Mouse (Mus musculus) lung, postnatal 10 days (tissue): ENCODE data around the gene Map2k5.

ENCODE experiments used
- DNase-seq: peaks from one replicate; pipeline ENCODE4 v3.0.0; 2021

Gene Map2k5

DNA sequence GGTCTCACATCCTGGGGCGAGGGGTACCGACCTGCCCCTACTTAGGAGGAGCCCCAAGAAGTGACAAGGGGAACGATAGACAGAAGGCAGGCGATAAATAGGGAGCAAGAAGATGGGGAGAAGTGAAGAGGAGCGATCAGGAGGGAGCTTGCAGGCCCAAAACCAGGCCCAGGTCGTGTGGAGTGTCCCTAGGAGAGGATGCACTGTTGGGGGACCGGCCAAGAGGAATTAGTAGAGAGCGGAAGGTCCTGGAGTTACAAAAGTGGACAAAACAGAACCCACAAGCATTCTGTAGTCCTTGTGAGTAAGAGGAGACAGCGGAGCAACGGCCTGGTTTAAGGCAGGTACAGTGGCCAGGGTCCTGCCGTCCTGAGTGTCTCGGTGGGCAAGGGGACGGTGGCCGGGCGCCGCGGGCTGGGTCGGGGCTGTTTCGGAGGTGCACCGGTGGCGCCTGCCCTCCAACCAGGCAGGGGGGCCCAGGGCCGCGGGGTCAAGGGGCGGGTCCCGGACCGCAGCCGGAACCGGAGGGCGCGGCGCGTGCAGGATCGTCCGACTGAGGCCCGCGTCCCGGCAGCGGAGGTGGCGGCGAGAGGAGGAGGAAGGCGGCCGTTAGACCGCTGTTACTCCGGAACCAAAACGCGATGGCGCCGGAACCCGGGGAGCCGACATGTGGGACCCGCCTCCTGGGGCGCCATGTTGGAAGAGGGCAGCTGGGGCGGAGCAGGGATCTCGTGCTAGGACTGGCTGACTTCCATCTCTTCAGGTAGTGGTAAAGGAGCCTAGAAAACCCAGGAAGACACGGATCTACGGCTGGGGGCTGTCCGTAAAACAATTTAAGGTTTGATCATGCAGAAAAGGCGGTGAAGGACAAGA lies at the start of gene Map2k5:
Gene Map2k5, minus strand, starts transcription at position 633 of the 873 bp plus-strand sequence.
- DNase-seq: peak; percentile 95

DNA sequence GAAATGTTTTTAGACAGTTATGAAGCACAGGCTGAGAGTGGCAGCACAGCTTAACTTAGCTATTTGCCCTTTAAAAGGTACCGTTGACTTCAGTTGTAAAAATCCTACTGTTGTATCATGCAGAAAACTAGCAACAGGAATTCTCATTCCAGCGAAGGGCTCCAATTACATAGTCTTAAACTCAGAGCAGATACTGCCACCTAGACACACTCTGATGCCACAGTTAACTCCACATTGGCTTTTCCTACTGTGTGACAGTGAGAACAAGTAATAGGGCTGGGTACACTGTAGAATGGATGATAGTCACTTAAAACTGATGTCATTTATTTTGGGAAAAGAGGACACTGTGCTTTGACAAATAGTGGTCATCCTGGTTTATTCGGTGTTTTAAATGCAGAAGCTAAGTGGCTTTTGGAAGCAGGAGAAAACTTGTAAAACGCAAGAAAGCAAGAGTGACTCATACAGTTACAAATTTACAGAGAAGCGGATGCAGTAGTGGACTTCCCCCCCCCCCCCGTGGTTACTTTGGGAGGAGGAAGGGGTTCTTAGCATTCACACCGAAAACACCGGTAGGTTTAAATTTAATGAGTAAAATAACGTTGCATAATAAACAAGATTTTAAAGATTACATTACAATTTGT lies 43.5 kb upstream of the Map2k5 start:
- DNase-seq: no peak

DNA sequence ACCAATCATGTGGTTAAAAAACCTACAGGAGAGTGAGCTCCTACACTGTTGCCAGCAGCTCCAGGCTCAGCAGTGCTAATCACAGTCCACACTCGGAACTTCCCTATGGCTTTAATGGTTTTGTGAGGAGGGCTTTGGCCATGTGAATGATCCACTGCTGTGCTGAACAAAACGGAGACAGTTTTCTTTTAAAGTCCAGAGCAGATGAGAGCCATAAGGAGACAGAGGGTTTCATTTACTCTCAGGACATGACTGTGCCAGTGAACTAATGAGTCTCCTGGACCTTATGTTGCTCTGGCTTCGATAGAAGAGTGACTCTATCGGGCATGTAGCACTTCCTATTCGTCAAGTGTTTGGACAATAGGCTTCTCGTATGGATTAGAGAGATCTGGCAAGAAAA lies 42.7 kb upstream of the Map2k5 start:
- DNase-seq: no peak

DNA sequence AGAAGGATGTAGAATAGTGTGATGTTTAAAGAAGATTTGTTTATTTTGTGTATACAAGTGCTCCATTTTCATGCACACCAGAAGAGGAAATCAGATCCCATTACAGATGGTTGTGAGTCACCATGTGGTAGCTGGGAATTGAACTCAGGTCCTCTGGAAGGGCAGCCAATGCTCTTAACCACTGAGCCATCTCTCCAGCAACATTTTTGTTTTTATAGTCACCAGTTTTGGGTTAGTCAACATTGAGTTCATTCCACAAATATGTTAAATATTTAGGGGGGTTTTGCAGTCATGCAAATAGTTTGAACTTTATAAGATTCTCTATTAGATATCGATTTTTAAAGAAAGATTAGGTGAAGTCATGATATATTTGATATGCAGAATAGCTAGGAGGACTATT lies 22.5 kb upstream of the Map2k5 start:
- no peak for DNase-seq

DNA sequence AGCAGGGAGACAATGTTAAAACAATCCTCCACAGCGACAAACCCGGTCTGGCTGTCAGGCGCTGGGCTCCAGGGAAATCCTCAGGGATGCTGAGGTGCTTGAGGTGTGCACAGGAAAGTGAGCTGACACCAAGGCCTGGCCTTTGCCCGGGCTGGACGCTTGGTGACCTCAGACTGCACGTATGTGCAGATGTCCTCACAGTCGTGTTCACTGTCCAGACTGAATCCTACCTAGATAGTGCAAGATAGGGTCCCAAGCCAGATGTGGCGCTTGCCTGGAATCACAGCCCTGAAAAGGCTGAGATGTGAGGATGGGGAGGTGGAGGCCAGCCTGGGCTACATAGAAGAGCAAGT lies 21.7 kb upstream of the Map2k5 start:
- no peak for DNase-seq

DNA sequence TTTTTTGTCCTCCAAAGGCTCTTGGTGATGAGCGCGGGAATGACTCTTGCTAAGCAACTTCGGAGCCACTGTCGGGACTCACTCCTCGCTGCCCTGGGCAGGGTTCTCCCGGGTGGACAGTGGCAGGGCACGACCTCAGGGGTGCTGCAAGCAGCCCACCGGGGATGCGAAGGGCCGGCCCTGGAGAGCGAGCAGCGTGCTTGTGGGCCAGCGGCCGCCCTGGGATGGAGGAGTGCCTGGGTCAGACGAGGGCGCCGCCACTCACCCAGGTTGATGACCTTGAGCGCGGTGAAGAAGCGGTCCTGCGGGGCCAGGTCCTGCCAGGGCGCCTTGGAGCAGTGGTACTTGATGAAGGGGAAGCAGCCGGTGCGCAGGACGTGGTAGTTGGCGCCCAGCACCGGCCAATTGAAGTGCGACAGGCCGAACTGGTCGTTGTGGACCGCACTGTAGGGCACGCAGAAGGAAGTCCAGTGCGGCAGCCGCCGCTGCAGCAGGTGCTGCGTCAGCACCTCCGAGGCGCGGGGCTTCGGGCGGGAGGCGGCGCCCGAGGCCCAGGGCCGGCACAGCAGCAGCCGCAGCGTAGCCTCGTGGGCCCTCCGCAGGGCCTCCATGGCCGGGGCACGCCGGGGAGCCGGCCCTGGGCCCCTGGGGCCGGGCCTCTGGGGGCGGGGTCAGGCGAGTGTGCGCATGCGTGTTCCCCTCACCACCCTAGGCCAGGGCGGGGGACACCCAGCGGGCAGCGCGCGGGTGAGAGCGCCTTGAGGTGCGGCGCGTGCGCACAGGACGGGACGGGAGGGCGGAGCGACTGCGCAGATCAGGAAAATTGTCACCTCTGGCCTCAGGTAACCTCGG lies 21.1 kb upstream of the Map2k5 start, which contains the start of gene 2300009A05Rik:
Gene 2300009A05Rik, minus strand, starts transcription at position 636 of the 852 bp plus-strand sequence.
- DNase-seq: peak; percentile 96

DNA sequence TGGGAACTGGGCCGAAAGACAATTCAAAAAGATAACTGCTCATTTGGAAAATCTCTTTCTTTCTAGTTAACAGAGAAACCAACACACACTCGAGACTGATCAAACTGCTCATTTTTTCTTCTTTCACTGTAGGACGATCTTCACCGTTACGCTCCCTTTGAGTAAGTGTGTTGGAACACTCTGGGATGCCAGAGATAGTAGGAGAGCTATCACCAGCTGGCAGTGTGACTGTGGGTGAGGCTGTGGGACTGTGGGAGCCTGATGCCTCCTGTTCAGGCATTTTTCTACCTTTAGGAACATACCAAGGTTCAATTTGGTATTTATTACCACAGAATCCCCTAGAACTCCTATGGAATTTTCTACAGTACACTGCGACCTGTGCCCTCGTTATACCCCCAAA lies 17.9 kb upstream of the Map2k5 start:
- DNase-seq: no peak

DNA sequence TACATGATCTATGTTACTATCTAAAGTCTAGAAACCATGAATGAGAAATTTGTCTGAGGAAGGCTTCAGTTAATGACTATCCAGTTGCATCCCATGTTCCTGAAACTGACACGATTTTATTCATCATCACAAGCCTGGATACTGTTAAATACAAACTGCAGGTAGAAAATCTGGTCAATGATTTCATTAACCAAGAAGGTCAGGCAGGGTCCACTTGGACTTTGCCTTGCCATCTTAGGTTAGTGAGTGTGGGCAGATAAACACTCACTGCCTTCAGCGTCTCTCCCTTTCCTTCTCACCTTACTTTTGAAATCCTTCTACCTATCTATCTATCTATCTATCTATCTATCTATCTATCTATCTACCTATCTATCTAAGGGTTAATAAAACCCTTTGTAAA lies 13.6 kb upstream of the Map2k5 start:
- DNase-seq: no peak

DNA sequence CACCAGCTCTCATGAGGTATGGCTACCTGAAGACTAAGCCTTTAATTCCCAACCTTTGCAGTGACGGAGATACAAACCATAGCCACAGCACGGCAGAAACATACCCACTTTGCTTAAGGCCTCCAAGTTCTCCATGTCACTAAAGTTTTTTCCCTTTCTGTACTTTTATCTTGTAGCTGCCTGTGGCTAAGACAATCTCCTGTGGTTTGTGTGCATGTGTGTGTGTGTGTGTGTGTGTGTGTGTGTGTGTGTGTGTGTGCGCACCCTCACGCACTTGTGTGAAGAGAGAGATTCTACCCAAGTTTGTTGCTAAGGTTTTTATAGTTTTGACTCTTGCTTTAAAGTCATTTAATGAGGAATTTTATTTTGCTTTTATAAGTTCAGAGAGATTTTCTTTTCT lies 5.1 kb upstream of the Map2k5 start:
- DNase-seq: no peak

DNA sequence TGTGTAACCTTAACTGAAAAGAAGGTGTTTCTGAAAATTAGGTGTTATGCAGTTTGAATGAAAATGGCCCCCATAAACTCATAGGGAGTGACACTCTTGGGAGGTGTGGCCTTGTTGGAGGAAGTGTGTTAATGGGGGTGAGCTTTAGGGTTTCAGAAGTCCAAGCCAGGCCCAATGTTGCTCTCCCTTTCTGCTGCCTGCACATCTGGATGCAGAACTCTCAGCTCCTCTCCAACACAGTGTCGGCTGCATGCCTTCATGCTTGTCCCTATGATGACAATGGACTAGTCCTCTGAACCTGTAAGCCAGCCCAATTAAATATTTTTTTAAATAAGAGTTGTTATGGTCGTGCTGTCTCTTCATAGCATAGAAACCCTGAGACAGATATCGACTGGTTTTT lies 2.6 kb upstream of the Map2k5 start:
- DNase-seq: no peak

DNA sequence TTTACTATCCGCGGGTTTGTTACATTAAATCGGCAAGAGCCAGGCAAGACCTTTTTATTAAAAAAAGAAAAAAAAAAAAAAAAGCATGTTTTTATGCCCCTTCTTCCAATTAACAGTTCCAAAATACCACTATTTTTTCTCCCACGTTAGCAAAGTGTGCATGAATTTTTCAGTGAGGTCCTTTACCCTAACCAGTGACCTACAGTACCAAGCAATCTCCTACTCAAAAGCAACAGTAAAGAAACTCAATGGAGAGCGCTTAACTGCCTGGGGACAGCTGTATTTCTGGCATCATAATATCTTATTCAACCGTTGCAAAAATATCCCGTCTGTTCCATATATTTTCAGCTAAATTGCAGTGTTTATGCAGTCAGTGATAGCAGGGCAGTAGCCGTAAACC lies 472 bp upstream of the Map2k5 start:
- no peak for DNase-seq

DNA sequence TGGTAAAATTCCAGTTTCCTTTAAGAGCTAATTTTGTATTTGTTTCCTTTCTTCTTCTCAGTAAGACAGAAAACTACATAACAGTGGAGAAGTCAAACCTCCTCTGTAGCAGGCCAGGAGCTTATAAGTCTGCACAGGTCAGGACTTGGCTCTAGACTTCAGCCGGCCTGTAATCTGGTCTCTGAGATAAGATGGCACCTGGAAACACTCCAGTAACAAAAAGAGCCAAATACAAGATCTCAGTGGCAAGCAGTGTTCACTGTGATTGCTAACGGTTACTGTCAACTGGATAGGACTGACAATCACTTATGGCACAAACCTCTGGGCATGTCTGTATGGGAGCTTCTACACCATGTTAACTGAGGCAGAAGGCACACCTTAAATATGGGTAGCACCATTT lies 4.4 kb downstream of the Map2k5 start:
- no peak for DNase-seq

DNA sequence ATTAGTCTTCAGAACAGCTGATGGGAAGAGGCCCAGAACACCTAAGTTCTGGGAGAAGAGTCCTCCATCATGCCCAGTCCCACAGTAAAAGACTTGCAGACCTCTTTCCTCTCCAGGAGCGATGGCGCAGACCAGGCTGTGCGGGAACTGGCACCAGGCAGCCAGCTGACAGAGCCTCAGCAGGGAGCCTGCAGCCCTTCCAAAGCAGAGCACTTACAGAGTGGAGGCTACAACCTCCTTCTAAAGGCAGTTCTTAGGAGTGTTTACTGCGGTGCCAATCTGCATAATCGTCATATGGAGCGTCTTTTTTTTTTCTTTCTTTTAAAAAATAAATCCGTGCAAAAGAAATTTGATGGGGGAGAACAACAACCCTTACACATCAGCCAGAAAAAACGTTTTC lies 5.2 kb downstream of the Map2k5 start:
- DNase-seq: no peak

DNA sequence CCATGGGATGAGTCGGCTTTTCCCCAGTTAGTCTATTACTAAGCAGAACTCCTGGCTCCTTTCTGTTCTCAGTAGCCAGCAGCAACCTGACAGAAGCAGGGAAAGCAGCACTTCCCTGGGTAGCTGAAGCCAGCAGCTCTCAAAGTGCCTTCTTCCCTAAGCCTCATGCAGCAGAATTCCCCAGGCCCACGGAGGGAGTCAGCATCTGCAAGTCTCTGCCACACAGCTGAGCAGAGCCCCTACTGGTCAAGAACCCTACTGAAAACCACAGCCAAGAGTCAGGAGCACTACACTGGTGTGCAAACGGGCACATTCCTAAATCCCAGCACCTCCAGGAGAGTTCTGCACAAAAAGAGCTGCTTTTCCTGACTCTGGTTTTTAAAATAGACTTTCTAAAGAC lies 17.3 kb downstream of the Map2k5 start:
- DNase-seq: no peak

DNA sequence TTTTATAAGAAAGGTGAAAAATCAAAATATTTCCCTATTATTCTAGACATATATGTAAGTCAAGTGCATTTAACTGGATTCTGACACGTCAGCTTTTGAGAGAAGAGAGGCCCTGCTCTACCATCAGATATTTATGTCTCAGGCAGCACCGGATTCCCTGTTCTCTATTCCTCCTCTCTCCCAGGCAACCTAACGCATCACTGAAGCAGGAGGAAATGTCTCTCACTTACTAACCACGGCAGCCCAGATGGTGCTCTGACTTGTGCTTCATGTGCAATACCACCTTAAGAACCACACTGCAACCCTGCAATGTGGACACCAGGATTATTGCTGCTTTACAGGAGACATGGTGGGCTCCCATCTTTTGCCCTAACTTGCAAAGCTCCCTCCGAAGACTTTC lies 18.7 kb downstream of the Map2k5 start:
- no peak for DNase-seq

DNA sequence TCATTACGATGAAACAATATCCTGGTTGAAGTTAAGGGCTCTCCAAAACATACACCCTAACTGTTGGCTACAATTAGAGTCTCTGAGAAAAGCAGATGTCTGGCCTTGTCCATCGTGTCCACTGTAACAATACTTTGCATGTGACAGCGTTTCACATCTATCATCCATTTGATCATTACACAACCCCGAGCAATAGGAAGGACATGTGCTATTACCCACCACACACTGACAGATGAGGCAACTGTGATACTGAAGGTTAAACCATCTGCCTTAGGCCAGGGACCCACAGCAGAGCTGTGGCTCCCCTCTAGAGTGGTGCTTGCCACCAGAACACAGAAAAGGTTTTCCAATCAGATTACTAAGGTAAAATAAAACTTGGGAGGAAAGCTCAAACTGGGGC lies 21.0 kb downstream of the Map2k5 start:
- no peak for DNase-seq

DNA sequence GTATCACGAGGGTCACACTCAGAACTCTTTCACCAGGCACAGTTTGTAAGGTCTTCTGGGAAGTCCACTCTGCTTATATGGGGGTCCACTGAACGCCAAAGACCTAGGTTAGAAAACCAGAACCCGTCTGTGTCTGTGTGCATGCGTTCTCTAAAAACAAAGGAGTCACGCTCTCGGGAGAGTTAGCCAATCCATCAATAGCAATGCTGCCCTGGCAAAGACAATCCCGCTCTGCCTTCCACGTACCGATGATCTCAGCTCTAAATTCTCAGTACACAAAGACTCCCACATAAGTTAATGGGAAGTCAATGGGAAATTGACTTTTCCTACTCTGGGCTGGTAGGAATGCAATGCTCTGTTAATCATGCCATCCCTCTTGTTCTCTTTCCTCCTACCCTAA lies 21.4 kb downstream of the Map2k5 start:
- no peak for DNase-seq

DNA sequence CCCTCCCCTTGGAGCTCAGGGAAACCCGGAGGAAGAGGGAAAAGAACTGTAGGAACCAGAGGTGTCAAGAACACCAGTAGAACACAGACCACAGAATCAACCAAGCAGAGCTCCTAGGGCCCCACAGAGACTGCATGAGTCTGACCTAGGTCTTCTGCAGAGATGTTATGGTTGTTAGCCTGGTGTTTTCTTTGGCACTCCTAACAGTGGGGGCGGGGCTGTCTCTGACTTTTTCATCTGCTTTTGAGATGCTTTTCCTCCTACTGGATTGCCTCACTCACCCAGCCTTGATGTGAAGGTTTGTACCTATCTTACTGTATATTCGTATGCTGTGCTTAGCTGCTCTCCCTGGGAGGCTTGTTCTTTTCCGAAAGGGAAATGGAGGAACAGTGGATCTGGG lies 23.5 kb downstream of the Map2k5 start:
- DNase-seq: peak; percentile 23

DNA sequence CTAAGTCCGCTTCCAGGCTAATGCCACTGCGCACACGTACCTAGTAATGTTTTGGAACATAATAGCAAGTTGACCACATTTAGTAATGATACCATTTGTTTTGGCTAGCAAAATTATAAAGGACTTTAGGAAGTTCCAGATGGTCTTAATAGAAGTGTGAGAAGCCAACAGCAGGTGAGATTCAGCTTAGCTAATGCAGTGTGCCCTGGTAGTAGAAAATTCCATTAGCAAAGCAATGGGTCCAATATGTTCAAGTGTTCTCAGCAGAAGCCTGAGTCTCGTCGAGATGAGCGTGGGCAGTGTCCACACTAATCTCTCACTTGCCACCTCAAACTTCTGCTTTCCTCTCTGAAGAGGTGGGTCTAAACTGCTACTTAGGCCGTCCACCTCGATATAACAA lies 27.7 kb downstream of the Map2k5 start:
- no peak for DNase-seq

DNA sequence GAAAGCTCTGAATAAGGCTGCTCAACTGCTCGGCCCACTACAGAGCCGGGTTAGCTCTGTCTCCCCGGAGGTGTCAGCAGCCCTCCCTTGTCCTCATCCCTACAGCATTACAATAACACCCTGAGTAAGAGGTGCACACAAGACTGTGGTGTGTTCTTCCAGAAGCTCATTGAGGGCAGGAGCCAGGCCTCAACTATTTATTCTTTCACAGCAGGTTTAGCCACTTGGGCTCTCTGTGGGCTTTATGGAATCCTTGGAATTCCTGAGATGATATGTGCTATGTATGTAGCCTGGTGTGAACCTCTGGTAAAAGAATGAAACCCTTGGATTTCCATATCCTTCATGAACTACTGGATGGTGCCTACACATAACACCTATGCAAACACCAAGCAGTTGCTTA lies 28.5 kb downstream of the Map2k5 start:
- no peak for DNase-seq

DNA sequence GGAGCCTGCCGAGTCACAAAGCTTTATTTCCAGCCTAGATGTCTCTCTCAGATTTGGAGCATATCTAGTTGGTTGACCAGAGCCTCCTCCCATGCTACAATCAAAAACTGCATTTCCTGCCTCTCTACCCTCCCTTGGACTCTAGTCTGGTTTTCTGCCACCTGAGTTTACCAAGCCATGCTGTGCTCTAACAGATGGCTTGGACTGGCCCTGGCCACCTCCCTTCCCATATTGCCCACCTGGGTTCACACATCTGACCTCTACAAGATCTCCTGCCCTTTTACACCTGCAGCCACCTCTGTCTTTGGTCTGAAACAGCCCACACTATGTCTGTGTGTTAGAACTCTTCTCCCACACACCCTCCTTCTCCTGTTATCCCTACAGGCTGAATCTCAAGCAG lies 29.6 kb downstream of the Map2k5 start:
- no peak for DNase-seq

DNA sequence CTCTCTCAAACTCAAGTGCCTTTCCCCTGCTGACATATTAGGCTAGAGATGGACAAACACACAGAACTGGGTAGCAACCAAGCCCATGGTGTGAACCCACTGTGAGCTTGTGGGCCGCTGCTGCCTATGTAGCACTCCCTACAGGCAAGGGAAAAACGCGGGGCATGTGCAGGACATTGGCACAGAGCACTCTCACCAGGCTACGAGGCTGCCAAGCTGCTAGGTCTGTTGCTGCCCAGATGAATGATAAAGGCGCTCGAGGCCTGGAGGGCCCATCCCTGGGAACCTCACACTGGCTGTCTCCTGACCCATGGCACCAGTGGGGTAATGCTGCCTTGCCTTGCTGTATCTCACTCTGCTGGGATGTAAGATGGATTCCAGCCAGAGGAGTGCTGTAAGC lies 31.7 kb downstream of the Map2k5 start:
- no peak for DNase-seq

DNA sequence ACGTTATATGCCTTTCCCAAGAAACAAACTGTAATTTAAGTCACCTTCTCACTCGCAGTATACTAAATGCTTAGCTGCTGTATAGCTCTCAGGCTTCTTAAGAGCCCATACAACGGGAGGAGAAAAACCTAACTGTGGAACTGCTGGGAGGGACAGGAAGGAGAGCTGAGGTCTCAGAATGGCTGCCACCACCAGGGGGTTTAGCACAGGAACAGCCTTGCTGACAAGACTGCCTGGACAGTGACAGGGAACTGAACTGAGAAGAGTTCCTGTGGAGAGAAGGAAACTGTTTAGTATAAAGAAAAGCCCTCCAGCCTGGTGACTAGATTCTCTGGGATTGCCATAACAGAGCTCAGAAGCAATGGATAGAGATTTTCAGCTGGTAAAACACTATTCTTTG lies 35.9 kb downstream of the Map2k5 start:
- DNase-seq: no peak

DNA sequence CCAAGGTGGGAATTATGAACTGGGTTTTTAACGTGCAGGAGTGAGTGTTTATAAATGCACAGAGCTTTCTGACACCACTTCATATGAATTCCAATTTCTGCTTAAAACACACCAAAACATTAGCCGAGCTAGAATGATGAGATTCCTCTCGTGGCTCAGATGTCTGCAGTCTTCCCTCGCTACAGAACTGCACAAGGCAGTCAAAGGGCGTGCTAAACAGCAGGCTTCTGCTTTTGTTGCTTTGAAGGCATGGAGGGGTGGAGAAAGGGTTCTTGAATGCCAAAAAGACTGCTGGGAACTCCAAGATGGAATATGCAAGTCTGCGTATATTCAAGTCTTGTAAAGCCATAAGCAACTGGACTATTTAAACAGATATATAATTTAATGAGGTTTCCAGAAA lies 38.4 kb downstream of the Map2k5 start:
- no peak for DNase-seq
